Mouse (Mus musculus) stomach, postnatal 0 days (tissue): ENCODE data around the gene Myl6b.

Experiments
- CTCF ChIP-seq: IDR thresholded peaks from 2 replicates; pipeline ENCODE4 v1.5.1; 2016; ENCODE audit warnings: antibody characterized with exemption, low read depth, mild to moderate bottlenecking, moderate library complexity
- EP300 ChIP-seq: optimal IDR thresholded peaks from 2 replicates; pipeline ENCODE3; 2016; ENCODE audit warnings: antibody characterized with exemption

DNA sequence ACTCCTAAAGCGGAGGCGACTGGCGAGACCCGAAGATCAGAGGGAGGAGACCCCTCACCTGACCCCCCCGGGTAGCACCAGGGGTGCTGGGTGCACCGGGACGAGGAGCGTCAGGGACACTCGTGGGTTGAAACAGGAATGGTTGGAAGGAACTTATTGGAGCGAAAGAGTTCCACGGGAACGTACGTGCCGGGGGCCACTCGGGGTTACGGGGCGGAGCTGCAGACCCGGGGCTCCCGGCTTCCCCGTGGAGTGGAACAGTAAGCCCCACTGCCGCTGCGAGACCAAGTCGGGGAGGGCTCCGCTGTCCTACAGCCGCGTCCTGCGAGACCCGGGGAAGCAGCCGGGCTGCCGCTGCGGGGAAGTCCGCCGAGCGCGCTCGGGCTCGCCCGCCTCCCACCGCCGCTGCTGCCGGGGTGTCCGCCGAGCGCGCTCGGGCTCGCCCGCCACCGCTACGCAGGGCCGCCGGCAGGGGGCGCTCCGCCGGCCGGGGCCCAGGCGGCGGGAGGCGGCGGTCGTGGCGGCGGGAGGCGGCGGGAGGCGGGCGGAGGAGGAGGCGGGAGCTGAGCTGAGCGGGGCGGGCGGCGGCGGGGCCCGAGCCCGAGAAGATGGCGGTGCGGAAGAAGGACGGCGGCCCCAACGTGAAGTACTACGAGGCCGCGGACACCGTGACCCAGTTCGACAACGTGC, 39.6 kb downstream of the Myl6b start, which contains the start of gene Smarcc2:
- TF ChIP-seq CTCF (peak; percentile 52), EP300 (no peak)
